Mouse (Mus musculus) cortical plate, adult 2 months (tissue): ENCODE data around the gene Cnbp.

ENCODE experiments used
- CTCF ChIP-seq: fragments of 200-500 bp; IDR thresholded peaks from 2 replicates; pipeline ENCODE4 v1.5.1; 2011; ENCODE audit warnings: mild to moderate bottlenecking, control low read depth, low read length; ENCODE audit not compliant: insufficient read depth; ENCODE audit errors: extremely low read depth
- POLR2A ChIP-seq: fragments of 200-500 bp; IDR thresholded peaks from 2 replicates; pipeline ENCODE4 v1.6.1; 2011; ENCODE audit warnings: mild to moderate bottlenecking, low read length, control low read depth; ENCODE audit not compliant: insufficient read depth; ENCODE audit errors: extremely low read depth

- TF ChIP-seq CTCF (no peak), POLR2A (no peak)
Observed at GRCm38 (mm10) chr6:87797321-87797720, 53.6 kb downstream of the Cnbp start.
